Mouse (Mus musculus): ENCODE data around the gene Dync1i2. TPM values are rescaled to one million over a fixed set of nuclear protein-coding genes. Genes with fewer than 3 reads are reported as not detected.

The Dync1i2 gene
- polyA plus RNA-seq, 1 experiment: 67.3 TPM

DNA sequence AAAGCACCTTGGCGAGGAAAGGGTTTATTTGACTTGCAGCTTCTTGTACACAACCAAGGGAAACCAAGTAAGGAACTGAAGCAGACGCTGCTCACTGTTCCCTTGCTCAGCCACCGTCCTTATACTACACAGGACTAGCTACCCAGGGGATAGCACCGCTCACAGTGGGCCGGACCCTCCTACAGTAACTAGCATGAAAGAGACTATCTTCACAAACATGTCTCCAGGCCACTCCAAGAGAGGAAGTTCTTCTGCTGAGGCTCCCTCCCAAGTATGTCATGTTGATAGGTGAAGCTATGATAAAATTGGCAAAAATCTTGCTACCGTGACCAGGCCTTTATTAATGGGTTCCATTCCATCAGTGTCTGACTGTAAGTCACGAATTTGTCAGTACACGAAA lies 57.2 kb downstream of the Dync1i2 start:
- Histone ChIP-seq H3K36me3 (ENCODE audit: control insufficient read depth, insufficient read depth) (peaks cover 6% of the 10 kb centered on the region), H3K4me3 (no peak overlapping the region), H3K79me2 (ENCODE audit: control insufficient read depth, insufficient read depth) (no peaks in the 10 kb centered on the region), H3K4me2 (ENCODE audit: low read depth) (no peak overlapping the region), H3ac (ENCODE audit: control insufficient read depth, insufficient read length) (no peak overlapping the region), H3K27me3 (ENCODE audit: control insufficient read depth, insufficient read depth, insufficient read length) (no peaks in the 10 kb centered on the region)
- TF ChIP-seq MAX (IDR thresholded peaks at IDR 0.05; ENCODE audit: low read depth) (no peak), REST (IDR thresholded peaks at IDR 0.05; ENCODE audit: insufficient read depth, insufficient read length) (no peak), POLR2AphosphoS2 (IDR thresholded peaks at IDR 0.05; ENCODE audit: insufficient read length, low read depth) (no peak)

DNA sequence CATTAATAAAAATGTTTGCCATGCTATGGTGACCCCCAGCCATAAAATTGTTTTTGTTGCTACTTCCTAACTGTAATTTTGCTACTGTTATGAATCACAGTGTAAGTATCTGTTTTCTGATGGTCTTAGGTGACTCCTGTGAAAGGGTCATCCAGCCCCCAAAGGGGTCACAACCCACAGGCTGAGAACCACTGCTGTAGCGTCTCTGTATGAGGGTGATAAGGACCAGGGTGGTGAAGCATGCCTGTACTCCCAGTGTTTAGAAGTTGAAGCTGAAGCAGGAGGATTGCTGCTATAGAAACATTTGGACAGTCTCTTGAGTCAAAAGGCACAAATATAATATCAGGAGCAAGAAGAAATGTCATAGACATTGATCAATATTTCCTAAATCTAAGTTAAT lies 57.8 kb downstream of the Dync1i2 start:
- Histone ChIP-seq H3K4me3 (no peak overlapping the region), H3K27me3 (ENCODE audit: control insufficient read depth, insufficient read depth, insufficient read length) (no peaks in the 10 kb centered on the region), H3K36me3 (ENCODE audit: control insufficient read depth, insufficient read depth) (peaks cover 6% of the 10 kb centered on the region), H3K4me2 (ENCODE audit: low read depth) (no peak overlapping the region), H3K79me2 (ENCODE audit: control insufficient read depth, insufficient read depth) (no peaks in the 10 kb centered on the region), H3ac (ENCODE audit: control insufficient read depth, insufficient read length) (no peak overlapping the region)
- TF ChIP-seq TCF3 (IDR thresholded peaks at IDR 0.05; ENCODE audit: insufficient read length, low read depth): no peak
- TF ChIP-seq CEBPB (IDR thresholded peaks at IDR 0.05; ENCODE audit: insufficient read depth, poor library complexity, severe bottlenecking): no peak
- TF ChIP-seq POLR2A (IDR thresholded peaks at IDR 0.05; ENCODE audit: insufficient read length, low read depth): no peak
- TF ChIP-seq E2F4 (IDR thresholded peaks at IDR 0.05; ENCODE audit: insufficient read depth): no peak
- no peak for TF ChIP-seq POLR2AphosphoS2 (IDR thresholded peaks at IDR 0.05; ENCODE audit: insufficient read length, low read depth)
- no peak for TF ChIP-seq REST (IDR thresholded peaks at IDR 0.05; ENCODE audit: insufficient read depth, insufficient read length)
- TF ChIP-seq TCF12 (IDR thresholded peaks at IDR 0.05; ENCODE audit: insufficient read depth, poor library complexity, severe bottlenecking): no peak
- TF ChIP-seq SRF (IDR thresholded peaks at IDR 0.05; ENCODE audit: control insufficient read depth, insufficient read length, low read depth): no peak
- TF ChIP-seq MYOD1 (IDR thresholded peaks at IDR 0.05; ENCODE audit: control insufficient read depth in 1 of 3, insufficient read length in 2 of 3, low read depth in 2 of 3): no peak
- TF ChIP-seq MYOG (IDR thresholded peaks at IDR 0.05; ENCODE audit: control insufficient read depth in 1 of 3, insufficient read depth in 1 of 3, insufficient read length in 2 of 3, low read depth in 2 of 3): no peak
- no peak for TF ChIP-seq MAX (IDR thresholded peaks at IDR 0.05; ENCODE audit: low read depth)
- TF ChIP-seq USF1 (IDR thresholded peaks at IDR 0.05; ENCODE audit: low read depth): no peak

DNA sequence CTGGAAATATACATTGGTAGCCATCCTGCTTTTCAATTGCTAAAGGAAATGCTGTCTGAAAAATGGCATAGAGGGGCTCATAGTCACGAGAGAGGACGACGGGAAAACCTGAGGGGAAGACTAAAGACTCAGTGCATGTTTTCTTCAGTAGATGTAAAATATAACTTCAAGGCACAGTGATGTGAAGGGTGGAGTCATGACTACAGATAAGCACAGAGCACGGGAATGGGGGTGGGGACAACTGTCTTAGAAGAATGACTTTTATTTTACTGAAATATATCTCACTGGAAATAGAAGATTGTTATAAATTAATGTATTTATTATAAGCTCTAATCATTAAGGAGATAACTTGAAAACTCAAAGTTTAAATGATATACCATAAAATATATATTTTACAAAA lies 58.6 kb downstream of the Dync1i2 start:
- H3K36me3 ChIP-seq (ENCODE audit: control insufficient read depth, insufficient read depth): peaks cover 6% of the 10 kb centered on the region
- no peak for TF ChIP-seq MYOD1 (IDR thresholded peaks at IDR 0.05; ENCODE audit: control insufficient read depth in 1 of 3, insufficient read length in 2 of 3, low read depth in 2 of 3)
- TF ChIP-seq TCF3 (IDR thresholded peaks at IDR 0.05; ENCODE audit: insufficient read length, low read depth): no peak
- no peak overlapping the region for H3ac ChIP-seq (ENCODE audit: control insufficient read depth, insufficient read length)
- H3K4me2 ChIP-seq (ENCODE audit: low read depth): no peak overlapping the region
- H3K4me3 ChIP-seq: no peak overlapping the region
- H3K79me2 ChIP-seq (ENCODE audit: control insufficient read depth, insufficient read depth): no peaks in the 10 kb centered on the region
- H3K27me3 ChIP-seq (ENCODE audit: control insufficient read depth, insufficient read depth, insufficient read length): no peaks in the 10 kb centered on the region

DNA sequence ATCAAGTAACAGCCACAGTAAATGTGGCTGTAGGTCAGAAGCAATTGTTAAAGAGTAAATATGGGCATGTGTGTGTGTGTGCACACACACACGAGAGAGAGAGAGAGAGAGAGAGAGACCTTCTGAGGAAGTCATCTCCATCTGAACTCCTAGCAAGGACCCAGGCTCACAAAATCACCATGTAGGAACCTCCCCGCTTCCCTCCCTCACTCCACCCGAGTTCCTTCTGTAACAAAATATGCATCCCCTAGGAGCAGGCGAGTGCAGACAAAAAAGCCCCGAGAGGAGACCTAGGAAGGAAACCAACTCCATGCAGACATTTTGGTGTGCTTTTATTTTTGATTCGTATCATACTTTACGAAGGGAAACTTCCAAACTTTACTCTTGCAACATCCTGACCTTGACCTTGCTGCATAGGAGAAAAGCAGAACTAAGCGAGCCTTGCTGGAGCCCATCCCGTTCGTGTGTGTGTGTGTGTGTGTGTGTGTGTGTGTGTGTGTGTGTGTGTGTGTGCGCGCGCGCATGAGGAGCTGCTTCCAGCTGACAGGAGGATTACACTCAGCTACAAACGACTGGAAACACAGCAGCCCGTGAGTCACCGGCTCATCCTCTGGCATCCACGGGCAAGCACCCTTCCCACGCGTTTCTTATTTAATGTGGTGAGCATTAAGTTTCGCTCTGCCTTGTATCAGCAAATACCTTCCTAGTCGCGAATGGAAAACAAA lies 62.6 kb downstream of the Dync1i2 start:
- TF ChIP-seq MYOG (IDR thresholded peaks at IDR 0.05; ENCODE audit: control insufficient read depth in 1 of 3, insufficient read depth in 1 of 3, insufficient read length in 2 of 3, low read depth in 2 of 3): no peak
- no peak for TF ChIP-seq USF1 (IDR thresholded peaks at IDR 0.05; ENCODE audit: low read depth)
- no peak for TF ChIP-seq TCF3 (IDR thresholded peaks at IDR 0.05; ENCODE audit: insufficient read length, low read depth)
- TF ChIP-seq TCF12 (IDR thresholded peaks at IDR 0.05; ENCODE audit: insufficient read depth, poor library complexity, severe bottlenecking): no peak
- TF ChIP-seq MYOD1 (IDR thresholded peaks at IDR 0.05; ENCODE audit: control insufficient read depth in 1 of 3, insufficient read length in 2 of 3, low read depth in 2 of 3): no peak
- TF ChIP-seq CEBPB (IDR thresholded peaks at IDR 0.05; ENCODE audit: insufficient read depth, poor library complexity, severe bottlenecking): no peak
- TF ChIP-seq POLR2AphosphoS2 (IDR thresholded peaks at IDR 0.05; ENCODE audit: insufficient read length, low read depth): no peak
- TF ChIP-seq SRF (IDR thresholded peaks at IDR 0.05; ENCODE audit: control insufficient read depth, insufficient read length, low read depth): no peak
- no peak for TF ChIP-seq REST (IDR thresholded peaks at IDR 0.05; ENCODE audit: insufficient read depth, insufficient read length)
- no peak for TF ChIP-seq E2F4 (IDR thresholded peaks at IDR 0.05; ENCODE audit: insufficient read depth)
- TF ChIP-seq MAX (IDR thresholded peaks at IDR 0.05; ENCODE audit: low read depth): no peak
- TF ChIP-seq POLR2A (IDR thresholded peaks at IDR 0.05; ENCODE audit: insufficient read length, low read depth): no peak
- H3ac ChIP-seq (ENCODE audit: control insufficient read depth, insufficient read length): no peak overlapping the region
- peaks cover 5% of the 10 kb centered on the region for H3K36me3 ChIP-seq (ENCODE audit: control insufficient read depth, insufficient read depth)
- H3K79me2 ChIP-seq (ENCODE audit: control insufficient read depth, insufficient read depth): no peaks in the 10 kb centered on the region
- H3K4me3 ChIP-seq: peak overlapping the region; percentile 2
- no peaks in the 10 kb centered on the region for H3K27me3 ChIP-seq (ENCODE audit: control insufficient read depth, insufficient read depth, insufficient read length)
- H3K4me2 ChIP-seq (ENCODE audit: low read depth): peak overlapping the region; percentile 90

DNA sequence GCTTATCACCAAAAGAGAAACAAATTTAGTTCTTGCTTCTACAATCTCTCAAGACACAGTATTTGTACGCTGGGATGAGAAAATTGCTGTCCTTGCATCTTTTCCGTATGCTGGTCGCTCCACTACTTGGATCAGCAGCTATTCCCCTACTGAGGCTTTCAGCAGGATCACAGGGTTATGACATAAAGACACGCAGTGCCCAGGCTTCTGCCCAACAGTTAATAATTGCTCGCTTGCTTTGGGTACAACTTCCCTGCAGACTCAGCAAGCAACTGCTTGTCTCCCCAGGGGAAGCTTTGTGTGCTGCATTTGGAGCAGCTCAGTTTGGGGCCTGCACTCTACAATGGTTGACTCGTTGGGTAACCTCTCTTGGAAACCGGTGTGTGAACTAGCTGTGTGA lies 64.2 kb downstream of the Dync1i2 start:
- Histone ChIP-seq H3ac (ENCODE audit: control insufficient read depth, insufficient read length) (no peak overlapping the region), H3K27me3 (ENCODE audit: control insufficient read depth, insufficient read depth, insufficient read length) (no peaks in the 10 kb centered on the region), H3K4me3 (no peak overlapping the region), H3K79me2 (ENCODE audit: control insufficient read depth, insufficient read depth) (no peaks in the 10 kb centered on the region), H3K36me3 (ENCODE audit: control insufficient read depth, insufficient read depth) (peaks cover 5% of the 10 kb centered on the region), H3K4me2 (ENCODE audit: low read depth) (no peak overlapping the region)
- TF ChIP-seq CEBPB (IDR thresholded peaks at IDR 0.05; ENCODE audit: insufficient read depth, poor library complexity, severe bottlenecking) (no peak), TCF3 (IDR thresholded peaks at IDR 0.05; ENCODE audit: insufficient read length, low read depth) (no peak), TCF12 (IDR thresholded peaks at IDR 0.05; ENCODE audit: insufficient read depth, poor library complexity, severe bottlenecking) (no peak), MYOG (IDR thresholded peaks at IDR 0.05; ENCODE audit: control insufficient read depth in 1 of 3, insufficient read depth in 1 of 3, insufficient read length in 2 of 3, low read depth in 2 of 3) (no peak), POLR2AphosphoS2 (IDR thresholded peaks at IDR 0.05; ENCODE audit: insufficient read length, low read depth) (no peak), POLR2A (IDR thresholded peaks at IDR 0.05; ENCODE audit: insufficient read length, low read depth) (no peak), REST (IDR thresholded peaks at IDR 0.05; ENCODE audit: insufficient read depth, insufficient read length) (no peak), USF1 (IDR thresholded peaks at IDR 0.05; ENCODE audit: low read depth) (no peak), MAX (IDR thresholded peaks at IDR 0.05; ENCODE audit: low read depth) (no peak), MYOD1 (IDR thresholded peaks at IDR 0.05; ENCODE audit: control insufficient read depth in 1 of 3, insufficient read length in 2 of 3, low read depth in 2 of 3) (no peak), E2F4 (IDR thresholded peaks at IDR 0.05; ENCODE audit: insufficient read depth) (no peak), SRF (IDR thresholded peaks at IDR 0.05; ENCODE audit: control insufficient read depth, insufficient read length, low read depth) (no peak)

All from myocyte (in vitro differentiated cells).